Mouse (Mus musculus) heart, embryonic 10.5 days (tissue): ENCODE results near the gene Lyrm7. TPM values are rescaled to one million over a fixed set of nuclear protein-coding genes. Genes with fewer than 3 reads are reported as not detected.
A peak's percentile ranks its signal among the peaks of the same experiment; 100 is the strongest.

Experiments used
- DNase-seq: peaks from one replicate; pipeline ENCODE4 v3.0.0-alpha.2; 2017; ENCODE audit warnings: low spot score
- H3K27ac ChIP-seq: fragments of 300-500 bp; sonication (generic); 2 replicates; pipeline ENCODE4 v1.5.1; 2016; ENCODE audit warnings: mild to moderate bottlenecking
- H3K27me3 ChIP-seq: fragments of 300-500 bp; sonication (generic); 2 replicates; pipeline ENCODE4 v1.6.1; 2016; ENCODE audit warnings: mild to moderate bottlenecking; ENCODE audit not compliant: poor library complexity, insufficient read depth, severe bottlenecking
- H3K36me3 ChIP-seq: fragments of 300-500 bp; sonication (generic); 2 replicates; pipeline ENCODE4 v1.6.1; 2016; ENCODE audit warnings: mild to moderate bottlenecking, moderate library complexity
- H3K4me1 ChIP-seq: fragments of 300-500 bp; sonication (generic); 2 replicates; pipeline ENCODE4 v1.6.1; 2016; ENCODE audit warnings: mild to moderate bottlenecking
- H3K4me3 ChIP-seq: fragments of 300-500 bp; sonication (generic); 2 replicates; pipeline ENCODE4 v1.5.1; 2016; ENCODE audit warnings: mild to moderate bottlenecking, moderate library complexity
- H3K9me3 ChIP-seq: fragments of 300-500 bp; sonication (generic); 2 replicates; pipeline ENCODE4 v1.6.1; 2016; ENCODE audit warnings: mild to moderate bottlenecking, moderate library complexity
- WGBS: fragments of 180-500 bp; shearing (Covaris S2); methylation state at CpG from one replicate; pipeline ENCODE4 v1.1.7; 2016; 5-methylcytosine and 5-hydroxymethylcytosine counted together
- polyA plus RNA-seq: library from polyadenylated mRNA; unstranded; fragments of >200 nt; fragmentation: Nextera tagmentation; extraction: Ambion mirVana; gene quantifications from 2 replicates; pipeline ENCODE4 v1.2.1, GENCODE M21; 2016

Lyrm7 gene
- polyA plus RNA-seq, 1 experiment from 2014 or later: 11.8 TPM

GRCm38 (mm10) chr11:54876031-54876430 is 15.3 kb upstream of the Lyrm7 start:
- Histone ChIP-seq H3K9me3 (no peaks in the 10 kb centered on the region), H3K27ac (no peak overlapping the region), H3K36me3 (peaks cover 34% of the 10 kb centered on the region), H3K4me3 (no peak overlapping the region), H3K4me1 (peaks cover 16% of the 10 kb centered on the region), H3K27me3 (no peaks in the 10 kb centered on the region)
- no peak for DNase-seq
- WGBS: 87% methylated on average over 5 of the region's 5 CpGs

- peaks cover 60% of the 10 kb centered on the region for H3K36me3 ChIP-seq
- 79% methylated on average over 7 of the region's 7 CpGs for WGBS
These were observed 11.3 kb upstream of the Lyrm7 start for GRCm38 (mm10) chr11:54871831-54872537.

GRCm38 (mm10) chr11:54869318-54869717 is 8.6 kb upstream of the Lyrm7 start:
- Histone ChIP-seq H3K4me3 (no peak overlapping the region), H3K36me3 (peaks cover 57% of the 10 kb centered on the region), H3K27ac (peak overlapping the region; percentile 22; the same call in 1 of the 2 replicates), H3K4me1 (peaks cover 20% of the 10 kb centered on the region), H3K27me3 (no peaks in the 10 kb centered on the region), H3K9me3 (no peaks in the 10 kb centered on the region)
- DNase-seq: no peak
- 86% methylated on average over 3 of the region's 3 CpGs for WGBS

More at GRCm38 (mm10) chr11:54871831-54872537, 11.3 kb upstream of the Lyrm7 start:
- DNase-seq: no peak
- Histone ChIP-seq H3K4me1 (peaks cover 13% of the 10 kb centered on the region), H3K27me3 (no peaks in the 10 kb centered on the region), H3K9me3 (no peaks in the 10 kb centered on the region), H3K27ac (no peak overlapping the region), H3K4me3 (no peak overlapping the region)

GRCm38 (mm10) chr11:54868445-54868844 is 7.7 kb upstream of the Lyrm7 start:
- H3K27me3 ChIP-seq: no peaks in the 10 kb centered on the region
- peaks cover 49% of the 10 kb centered on the region for H3K36me3 ChIP-seq
- no peak for DNase-seq
- peaks cover 20% of the 10 kb centered on the region for H3K4me1 ChIP-seq
- no peaks in the 10 kb centered on the region for H3K9me3 ChIP-seq
- H3K4me3 ChIP-seq: 0 out of 2 replicates have a peak overlapping the region, but pooled peaks have one; percentile 92
- H3K27ac ChIP-seq: no peak overlapping the region
- 81% methylated on average over 2 of the region's 2 CpGs for WGBS

GRCm38 (mm10) chr11:54867903-54868434 is 7.3 kb upstream of the Lyrm7 start:
- peaks cover 45% of the 10 kb centered on the region for H3K36me3 ChIP-seq
- no peak for DNase-seq
- H3K27ac ChIP-seq: 0 out of 2 replicates have a peak overlapping the region, but pooled peaks have one; percentile 98
- peaks cover 20% of the 10 kb centered on the region for H3K4me1 ChIP-seq
- 84% methylated on average over 3 of the region's 3 CpGs for WGBS
- no peaks in the 10 kb centered on the region for H3K9me3 ChIP-seq
- no peaks in the 10 kb centered on the region for H3K27me3 ChIP-seq
- H3K4me3 ChIP-seq: peak overlapping the region; percentile 92

- no peak for DNase-seq
- H3K27me3 ChIP-seq: no peaks in the 10 kb centered on the region
- peaks cover 36% of the 10 kb centered on the region for H3K36me3 ChIP-seq
- H3K9me3 ChIP-seq: no peaks in the 10 kb centered on the region
- 3% methylated on average over 5 of the region's 5 CpGs for WGBS
- peak overlapping the region; percentile 98 for H3K27ac ChIP-seq
- H3K4me3 ChIP-seq: peak overlapping the region; percentile 92
- peaks cover 20% of the 10 kb centered on the region for H3K4me1 ChIP-seq
These were observed 6.3 kb upstream of the Lyrm7 start for GRCm38 (mm10) chr11:54867049-54867385.

- Histone ChIP-seq H3K27me3 (no peaks in the 10 kb centered on the region), H3K36me3 (peaks cover 30% of the 10 kb centered on the region), H3K27ac (peak within 1 kb of the TSS; percentile 98), H3K4me1 (peaks cover 20% of the 10 kb centered on the region), H3K4me3 (peak within 1 kb of the TSS; percentile 92), H3K9me3 (no peaks in the 10 kb centered on the region)
- DNase-seq: peak; percentile 93
- WGBS: under 1% methylated on average over 107 of the region's 107 CpGs
These were observed 5.7 kb upstream of the Lyrm7 start, which contains the start of gene Hint1 for GRCm38 (mm10) chr11:54866119-54867048. Gene Hint1 (plus strand): TSS chr11:54866383.

GRCm38 (mm10) chr11:54865330-54866085 is 4.8 kb upstream of the Lyrm7 start:
- Histone ChIP-seq H3K27me3 (no peaks in the 10 kb centered on the region), H3K4me3 (peak overlapping the region; percentile 92), H3K27ac (peak overlapping the region; percentile 98), H3K9me3 (no peaks in the 10 kb centered on the region), H3K4me1 (peaks cover 20% of the 10 kb centered on the region), H3K36me3 (peaks cover 21% of the 10 kb centered on the region)
- 77% methylated on average over 6 of the region's 6 CpGs for WGBS
- DNase-seq: no peak

- Histone ChIP-seq H3K27ac (no peak overlapping the region), H3K4me1 (peaks cover 19% of the 10 kb centered on the region; the same call in 1 of the 2 replicates), H3K27me3 (no peaks in the 10 kb centered on the region), H3K36me3 (no peaks in the 10 kb centered on the region), H3K4me3 (no peak overlapping the region), H3K9me3 (no peaks in the 10 kb centered on the region)
- 42% methylated on average over 10 of the region's 10 CpGs for WGBS
- DNase-seq: no peak
These were observed 2.2 kb upstream of the Lyrm7 start for GRCm38 (mm10) chr11:54862621-54863520.

- Histone ChIP-seq H3K27me3 (no peaks in the 10 kb centered on the region), H3K27ac (peak overlapping the region; percentile 95; the same call in 1 of the 2 replicates), H3K4me1 (peaks cover 15% of the 10 kb centered on the region; the same call in 1 of the 2 replicates), H3K9me3 (no peaks in the 10 kb centered on the region), H3K4me3 (no peak overlapping the region), H3K36me3 (no peaks in the 10 kb centered on the region)
- 90% methylated on average over 5 of the region's 5 CpGs for WGBS
- no peak for DNase-seq
These were observed 1.0 kb upstream of the Lyrm7 start for GRCm38 (mm10) chr11:54861471-54862420.
